Mouse (Mus musculus) kidney, embryonic 15.5 days (tissue): ENCODE results near the gene D3Ertd254e. TPM values are rescaled to one million over a fixed set of nuclear protein-coding genes. Genes with fewer than 3 reads are reported as not detected.
A peak's percentile ranks its signal among the peaks of the same experiment; 100 is the strongest.

Experiments used
- ATAC-seq: fragments of 200-750 bp; cut with Nextera tagmentation; replicated peaks from 2 replicates; pipeline ENCODE4 v1.8.0; 2017; ENCODE audit warnings: moderate TSS enrichment; ENCODE audit not compliant: low FRiP score
- H3K27ac ChIP-seq: fragments of 300-500 bp; sonication (generic); 2 replicates; pipeline ENCODE4 v1.5.1; 2015; ENCODE audit warnings: mild to moderate bottlenecking, inconsistent platforms
- H3K27me3 ChIP-seq: fragments of 300-500 bp; sonication (generic); 2 replicates; pipeline ENCODE4 v1.6.1; 2015; ENCODE audit warnings: inconsistent platforms
- H3K36me3 ChIP-seq: fragments of 300-500 bp; sonication (generic); 2 replicates; pipeline ENCODE4 v1.6.1; 2015; ENCODE audit warnings: inconsistent platforms
- H3K4me1 ChIP-seq: fragments of 300-500 bp; sonication (generic); 2 replicates; pipeline ENCODE4 v1.6.1; 2015; ENCODE audit warnings: inconsistent platforms
- H3K4me2 ChIP-seq: fragments of 300-500 bp; sonication (generic); 2 replicates; pipeline ENCODE4 v1.6.1; 2015; ENCODE audit warnings: moderate library complexity, mild to moderate bottlenecking, inconsistent platforms
- H3K4me3 ChIP-seq: fragments of 300-500 bp; sonication (generic); replicated peaks from 2 replicates; pipeline ENCODE4 v1.5.1; 2015; ENCODE audit warnings: mild to moderate bottlenecking, inconsistent platforms
- H3K9ac ChIP-seq: fragments of 300-500 bp; sonication (generic); 2 replicates; pipeline ENCODE4 v1.6.1; 2015; ENCODE audit warnings: mild to moderate bottlenecking, inconsistent platforms
- H3K9me3 ChIP-seq: fragments of 300-500 bp; sonication (generic); replicated peaks from 2 replicates; pipeline ENCODE4 v1.6.1; 2016; ENCODE audit warnings: inconsistent platforms
- WGBS: fragments of 180-500 bp; shearing (Covaris S2); methylation state at CpG from one replicate; pipeline ENCODE4 v1.1.7; 2015; ENCODE audit warnings: mixed read lengths; 5-methylcytosine and 5-hydroxymethylcytosine counted together
- polyA plus RNA-seq: library from polyadenylated mRNA; unstranded; fragments of >200 nt; fragmentation: Nextera tagmentation; extraction: Ambion mirVana; gene quantifications from 2 replicates; pipeline ENCODE4 v1.2.1, GENCODE M21; 2015

Gene D3Ertd254e
- polyA plus RNA-seq, 1 experiment from 2014 or later = 7.6 TPM

DNA sequence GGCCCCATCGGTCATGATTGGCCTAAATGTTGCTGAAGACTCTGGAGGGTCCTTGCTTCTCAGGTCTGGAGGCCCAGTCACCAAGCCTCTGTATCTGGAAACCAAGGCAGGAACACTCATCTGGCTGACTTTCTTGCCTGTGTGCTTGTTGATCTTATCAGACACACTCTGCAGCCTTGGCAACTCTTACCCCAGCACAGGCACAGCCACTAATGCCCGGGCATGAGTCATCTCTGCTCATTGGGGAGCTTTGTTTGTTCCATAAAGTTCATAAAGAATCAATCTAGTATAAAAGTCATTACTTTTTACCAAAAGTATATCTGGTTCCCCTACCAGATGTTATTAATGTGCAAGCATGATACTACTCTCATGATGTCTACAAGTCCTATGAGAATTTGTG lies 22.9 kb downstream of the D3Ertd254e start:
- no peaks in the 10 kb centered on the region for H3K4me1 ChIP-seq
- H3K4me3 ChIP-seq = no peak overlapping the region
- H3K36me3 ChIP-seq = peaks cover 10% of the 10 kb centered on the region
- no peak overlapping the region for H3K4me2 ChIP-seq
- no peaks in the 10 kb centered on the region for H3K9me3 ChIP-seq
- no peak overlapping the region for H3K9ac ChIP-seq
- H3K27me3 ChIP-seq = no peaks in the 10 kb centered on the region
- H3K27ac ChIP-seq = no peak overlapping the region
- no peak for ATAC-seq
- WGBS = 86% methylated on average over 2 of the region's 2 CpGs

GRCm38 (mm10) chr3:36181519-36181918 lies 30.7 kb downstream of the D3Ertd254e start:
- no peak for ATAC-seq

GRCm38 (mm10) chr3:36186510-36186909 lies 35.7 kb downstream of the D3Ertd254e start:
- no peak overlapping the region for H3K9ac ChIP-seq
- H3K4me1 ChIP-seq = no peaks in the 10 kb centered on the region
- no peaks in the 10 kb centered on the region for H3K27me3 ChIP-seq
- no peak overlapping the region for H3K4me3 ChIP-seq
- no peak for ATAC-seq
- no peak overlapping the region for H3K4me2 ChIP-seq
- no peaks in the 10 kb centered on the region for H3K36me3 ChIP-seq
- no peaks in the 10 kb centered on the region for H3K9me3 ChIP-seq
- WGBS = 84% methylated on average over 4 of the region's 4 CpGs
- H3K27ac ChIP-seq = no peak overlapping the region

More at GRCm38 (mm10) chr3:36181519-36181918, 30.7 kb downstream of the D3Ertd254e start:
- no peak overlapping the region for H3K9ac ChIP-seq
- H3K36me3 ChIP-seq = no peaks in the 10 kb centered on the region
- H3K9me3 ChIP-seq = no peaks in the 10 kb centered on the region
- 13% methylated on average over 4 of the region's 4 CpGs for WGBS
- no peaks in the 10 kb centered on the region for H3K27me3 ChIP-seq
- H3K4me2 ChIP-seq = no peak overlapping the region
- no peak overlapping the region for H3K27ac ChIP-seq
- no peaks in the 10 kb centered on the region for H3K4me1 ChIP-seq
- no peak overlapping the region for H3K4me3 ChIP-seq

DNA sequence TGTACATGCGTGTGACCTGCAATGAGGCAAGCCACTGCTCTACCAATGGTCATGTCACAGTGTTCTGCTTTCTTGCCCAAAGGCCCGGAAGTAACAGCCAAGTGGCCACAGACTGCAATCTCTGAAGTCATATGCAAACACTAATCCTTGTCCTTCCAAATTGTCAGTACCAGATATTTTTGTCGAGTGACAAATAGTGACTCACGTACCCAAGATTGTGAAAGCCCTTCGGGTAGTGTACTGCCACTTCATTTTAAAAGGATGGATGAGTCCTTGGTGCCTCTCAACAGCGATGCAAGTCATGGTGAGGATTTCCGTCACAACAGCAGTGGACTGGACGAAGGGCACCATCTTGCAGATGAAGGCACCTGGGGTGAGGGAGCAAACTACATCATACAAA lies 38.4 kb downstream of the D3Ertd254e start:
- Histone ChIP-seq H3K4me3 (no peak overlapping the region), H3K4me1 (no peaks in the 10 kb centered on the region), H3K27ac (no peak overlapping the region), H3K9ac (no peak overlapping the region), H3K9me3 (no peaks in the 10 kb centered on the region), H3K27me3 (no peaks in the 10 kb centered on the region), H3K4me2 (no peak overlapping the region), H3K36me3 (no peaks in the 10 kb centered on the region)
- 90% methylated on average over 8 of the region's 8 CpGs for WGBS
- no peak for ATAC-seq

- Histone ChIP-seq H3K9ac (no peak overlapping the region), H3K4me3 (no peak overlapping the region), H3K27me3 (no peaks in the 10 kb centered on the region), H3K9me3 (no peaks in the 10 kb centered on the region), H3K4me1 (no peaks in the 10 kb centered on the region), H3K27ac (no peak overlapping the region), H3K36me3 (no peaks in the 10 kb centered on the region), H3K4me2 (no peak overlapping the region)
- no peak for ATAC-seq
- WGBS = 78% methylated on average over 5 of the region's 5 CpGs
Observed at GRCm38 (mm10) chr3:36201098-36201497, 50.3 kb downstream of the D3Ertd254e start.

- H3K9me3 ChIP-seq = no peaks in the 10 kb centered on the region
- no peak overlapping the region for H3K4me3 ChIP-seq
- H3K27me3 ChIP-seq = no peaks in the 10 kb centered on the region
- no peaks in the 10 kb centered on the region for H3K36me3 ChIP-seq
- no peak overlapping the region for H3K4me2 ChIP-seq
- no peak overlapping the region for H3K9ac ChIP-seq
- WGBS = 74% methylated on average over 7 of the region's 7 CpGs
- H3K4me1 ChIP-seq = no peaks in the 10 kb centered on the region
- H3K27ac ChIP-seq = no peak overlapping the region
- no peak for ATAC-seq
Observed at GRCm38 (mm10) chr3:36202932-36203331, 52.1 kb downstream of the D3Ertd254e start.

GRCm38 (mm10) chr3:36207520-36208264 lies 56.9 kb downstream of the D3Ertd254e start:
- ATAC-seq = peak; percentile 62; the same call in 1 of the 2 replicates
- 67% methylated on average over 19 of the region's 19 CpGs for WGBS

DNA sequence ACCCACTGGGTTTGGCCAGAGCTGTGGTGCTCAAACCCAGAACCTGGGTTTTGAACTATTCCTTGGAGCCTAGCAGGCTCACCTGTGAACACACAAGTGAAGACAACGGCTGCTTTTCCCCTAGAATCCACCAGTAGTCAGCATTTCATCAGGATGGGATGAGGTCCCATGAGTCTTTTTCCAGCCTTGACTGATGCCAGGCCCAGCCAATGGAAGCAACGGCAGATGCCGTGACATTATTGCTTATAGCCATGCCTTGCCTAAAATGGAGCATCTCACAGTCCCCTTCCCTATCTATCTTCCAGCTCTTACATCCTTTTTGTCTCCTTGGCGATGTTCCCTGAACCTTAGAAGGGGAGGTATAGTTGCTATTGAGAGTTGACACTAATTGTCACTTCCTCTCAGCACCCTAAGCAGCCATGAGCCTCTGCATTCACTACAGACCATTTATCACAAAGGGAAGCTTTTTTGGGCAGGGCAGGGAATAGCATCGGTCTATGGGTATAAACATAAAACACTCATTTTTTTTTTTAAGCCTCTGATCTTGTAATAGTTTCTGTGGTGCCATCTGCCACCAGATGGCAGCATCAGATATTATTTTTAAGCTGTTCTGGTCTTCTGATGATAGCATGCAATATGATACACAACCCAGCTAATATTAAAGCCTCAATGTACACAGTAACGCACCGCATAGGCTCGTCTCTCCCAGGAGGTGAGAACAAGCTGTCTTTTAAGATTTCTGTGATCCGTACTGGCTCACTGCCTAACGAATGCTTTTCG lies 59.1 kb downstream of the D3Ertd254e start:
- H3K27me3 ChIP-seq = no peaks in the 10 kb centered on the region
- ATAC-seq = no peak
- no peaks in the 10 kb centered on the region for H3K36me3 ChIP-seq
- H3K4me3 ChIP-seq = no peak overlapping the region
- WGBS = 60% methylated on average over 11 of the region's 11 CpGs
- H3K4me1 ChIP-seq = no peaks in the 10 kb centered on the region
- no peak overlapping the region for H3K27ac ChIP-seq
- H3K9ac ChIP-seq = no peak overlapping the region
- H3K4me2 ChIP-seq = no peak overlapping the region
- no peaks in the 10 kb centered on the region for H3K9me3 ChIP-seq

More at GRCm38 (mm10) chr3:36207520-36208264, 56.9 kb downstream of the D3Ertd254e start:
- Histone ChIP-seq H3K27me3 (no peaks in the 10 kb centered on the region), H3K4me3 (no peak overlapping the region), H3K36me3 (no peaks in the 10 kb centered on the region), H3K9ac (no peak overlapping the region), H3K4me2 (no peak overlapping the region), H3K4me1 (no peaks in the 10 kb centered on the region), H3K9me3 (no peaks in the 10 kb centered on the region), H3K27ac (no peak overlapping the region)

DNA sequence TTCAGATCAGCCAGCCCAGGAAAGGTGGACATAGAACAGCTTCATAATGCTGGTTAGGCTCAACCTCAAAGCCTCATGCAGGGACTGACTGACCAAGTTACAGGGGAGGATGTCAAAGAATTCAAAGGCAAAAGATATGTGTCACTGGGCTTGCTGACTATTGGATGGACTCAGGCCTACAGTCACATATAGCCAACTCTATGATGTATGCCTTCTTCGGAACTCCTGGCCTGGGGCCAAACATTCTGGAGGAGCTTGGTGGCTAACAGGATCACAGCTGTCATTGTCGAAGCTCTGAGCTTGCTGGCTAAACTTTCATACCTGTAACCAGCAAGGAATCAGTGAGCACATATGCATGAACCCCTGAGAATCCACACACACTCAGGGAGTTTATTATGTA lies 60.1 kb downstream of the D3Ertd254e start:
- 53% methylated on average over 2 of the region's 2 CpGs for WGBS
- Histone ChIP-seq H3K36me3 (no peaks in the 10 kb centered on the region), H3K27ac (no peak overlapping the region), H3K9me3 (no peaks in the 10 kb centered on the region), H3K27me3 (no peaks in the 10 kb centered on the region), H3K4me3 (no peak overlapping the region), H3K4me2 (no peak overlapping the region), H3K9ac (no peak overlapping the region), H3K4me1 (no peaks in the 10 kb centered on the region)
- ATAC-seq = no peak

DNA sequence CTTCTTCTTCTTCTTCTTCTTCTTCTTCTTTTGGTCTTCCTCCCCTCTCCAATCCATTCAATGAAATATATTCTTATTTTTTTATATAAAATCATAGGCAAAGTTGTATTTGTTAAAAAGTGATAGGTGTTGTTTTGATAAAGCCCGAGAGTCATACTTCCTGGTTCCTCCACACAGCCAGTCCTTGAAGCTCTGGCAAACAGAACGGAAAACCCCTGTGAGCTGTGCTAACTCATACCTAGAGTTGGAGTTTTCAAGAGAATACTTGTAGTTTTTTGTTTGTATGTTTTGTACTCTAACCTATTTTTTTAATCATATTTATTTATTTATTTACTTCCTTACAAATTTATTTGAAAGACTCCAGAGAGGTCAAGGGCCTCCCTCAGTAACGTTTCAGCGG lies 61.9 kb downstream of the D3Ertd254e start:
- Histone ChIP-seq H3K4me2 (no peak overlapping the region), H3K9me3 (no peaks in the 10 kb centered on the region), H3K9ac (no peak overlapping the region), H3K27ac (no peak overlapping the region), H3K4me3 (no peak overlapping the region), H3K27me3 (no peaks in the 10 kb centered on the region), H3K4me1 (no peaks in the 10 kb centered on the region), H3K36me3 (no peaks in the 10 kb centered on the region)
- WGBS = 77% methylated on average over 4 of the region's 4 CpGs
- no peak for ATAC-seq
